Mouse (Mus musculus) testis, postnatal 14 days (tissue): ENCODE measurements around the gene Hcar1.

ENCODE experiments used
- DNase-seq: peaks from one replicate; pipeline ENCODE4 v3.0.0; 2021; ENCODE audit warnings: low spot score

The Hcar1 gene

GRCm38 (mm10) chr5:123863934-123864333 lies 15.9 kb downstream of the Hcar1 start:
- no peak for DNase-seq

GRCm38 (mm10) chr5:123862374-123863350 lies 17.2 kb downstream of the Hcar1 start:
- no peak for DNase-seq

- no peak for DNase-seq
These were observed 21.0 kb downstream of the Hcar1 start for GRCm38 (mm10) chr5:123858798-123859197.

GRCm38 (mm10) chr5:123854511-123854910 lies 25.3 kb downstream of the Hcar1 start:
- DNase-seq, result no peak

- no peak for DNase-seq
These were observed 25.8 kb downstream of the Hcar1 start for GRCm38 (mm10) chr5:123853877-123854504.

- DNase-seq, result no peak
These were observed 28.4 kb downstream of the Hcar1 start for GRCm38 (mm10) chr5:123851398-123851797.

- DNase-seq, result no peak
These were observed 35.5 kb downstream of the Hcar1 start for GRCm38 (mm10) chr5:123844316-123844715.

GRCm38 (mm10) chr5:123843816-123844215 lies 36.0 kb downstream of the Hcar1 start:
- DNase-seq, result no peak

- DNase-seq, result no peak
These were observed 36.9 kb downstream of the Hcar1 start for GRCm38 (mm10) chr5:123842935-123843282.

- no peak for DNase-seq
These were observed 37.4 kb downstream of the Hcar1 start for GRCm38 (mm10) chr5:123842221-123842934.

GRCm38 (mm10) chr5:123837371-123837770 lies 42.4 kb downstream of the Hcar1 start:
- DNase-seq, result no peak

- no peak for DNase-seq
These were observed 45.0 kb downstream of the Hcar1 start for GRCm38 (mm10) chr5:123834836-123835235.

GRCm38 (mm10) chr5:123832309-123832708 lies 47.5 kb downstream of the Hcar1 start:
- no peak for DNase-seq

- no peak for DNase-seq
These were observed 52.1 kb downstream of the Hcar1 start for GRCm38 (mm10) chr5:123827659-123828091.
